Comparison of ENCODE assay signal across 15 mouse cellular contexts in the genomic region with DNA sequence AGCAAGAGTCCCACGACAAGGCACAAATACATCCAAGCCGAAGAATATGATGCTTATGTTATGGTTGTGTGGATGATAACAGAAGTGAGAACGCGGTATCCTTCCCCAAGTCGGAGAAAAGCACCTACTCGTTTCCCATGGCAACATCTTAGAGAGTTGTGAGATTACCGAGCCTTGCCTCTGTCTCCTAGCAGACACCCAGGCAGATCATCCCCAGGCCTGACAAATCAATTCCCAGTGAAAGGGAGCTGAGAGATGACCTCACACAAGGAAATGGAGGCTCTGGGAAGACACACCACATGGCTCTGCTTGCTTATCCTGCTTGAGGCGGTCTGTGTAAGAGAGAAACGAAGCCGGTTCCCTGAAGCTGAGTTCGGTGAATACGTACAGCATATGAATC. TPM values are rescaled to one million over a fixed set of nuclear protein-coding genes. Genes with fewer than 3 reads are reported as not detected.
DNase-seq lines count a peak whose midpoint lies in the region; ATAC-seq lines count a peak whose summit lies in the region.
"Had no signal": no experiment of that assay in that cellular context is flagged by ENCODE, and none has a peak within 500 bp of the region (broad histone marks: within the 10 kb centered on the region; RNA-seq: fewer than 3 reads in every experiment).

No protein-coding gene starts in this region.

- intact Hi-C loops in left cerebral cortex, postnatal 14 days (cut with DNase I): loop anchor here (5.0 kb wide), 5 partner anchors 52 to 327 kb away; a partner anchor contains a TSS
- intact Hi-C loops in left cerebral cortex, postnatal 4 days (cut with DNase I): loop anchor here (5.0 kb wide), 1 partner anchor 117 kb away; no protein-coding TSS in a partner anchor
- intact Hi-C loops in left cerebral cortex, postnatal 36 days (cut with DNase I): no loop called here

- no peak overlapping the region for H3K27ac ChIP-seq in kidney, embryonic 15.5 days
- H3K27ac ChIP-seq: liver, embryonic 15.5 days; midbrain, embryonic 12.5 days had no signal

- H3K4me2 ChIP-seq in kidney, embryonic 15.5 days: no peak overlapping the region
- H3K4me2 ChIP-seq: liver, embryonic 15.5 days; midbrain, embryonic 12.5 days had no signal

- DNase-seq in frontal cortex, postnatal 25 days (ENCODE audit: low spot score in 2 of 2): no peak
- peak; percentile 47 to 83 for DNase-seq in left cerebral cortex, postnatal 14 days (ENCODE audit: low spot score in 2 of 2)
- no peak for DNase-seq in left cerebral cortex, postnatal 4 days
- peak; percentile 23 for DNase-seq in ZHBTc4 (ENCODE audit: low read depth, low spot score)
- DNase-seq in left cerebral cortex, postnatal 36 days (ENCODE audit: low spot score in 2 of 2): peak; percentile 30 to 40
- DNase-seq in adrenal gland, postnatal 36 days: no peak
- DNase-seq: heart, adult 18-20 months; kidney, adult 2 months; lung, postnatal 36 days had no signal

- no peak overlapping the region for H3K4me3 ChIP-seq in kidney, embryonic 15.5 days (replicated peaks)
- H3K4me3 ChIP-seq: liver, embryonic 15.5 days; midbrain, embryonic 12.5 days had no signal

- H3K9ac ChIP-seq in kidney, embryonic 15.5 days: no peak overlapping the region
- H3K9ac ChIP-seq: liver, embryonic 15.5 days; midbrain, embryonic 12.5 days had no signal

- H3K9me3 ChIP-seq in kidney, embryonic 15.5 days (replicated peaks): no peaks in the 10 kb centered on the region
- H3K9me3 ChIP-seq: liver, embryonic 15.5 days; midbrain, embryonic 12.5 days had no signal

- 0 out of 2 replicates have a peak, but pooled peaks cover 6% of the 10 kb centered on the region for H3K36me3 ChIP-seq in kidney, embryonic 15.5 days
- H3K36me3 ChIP-seq: liver, embryonic 15.5 days; midbrain, embryonic 12.5 days had no signal

- ATAC-seq in frontal cortex, adult (ENCODE audit: low TSS enrichment): peak; percentile 20; the same call in 1 of the 2 replicates
- no peak for ATAC-seq in kidney, embryonic 15.5 days (replicated peaks; ENCODE audit: low FRiP score)
- ATAC-seq: hindbrain, embryonic 16.5 days; Patski had no signal

- WGBS in kidney, embryonic 15.5 days: 89% methylated on average over 12 of the region's 12 CpGs

- peaks cover 7% of the 10 kb centered on the region; the same call in 1 of the 2 replicates for H3K27me3 ChIP-seq in kidney, embryonic 15.5 days
- H3K27me3 ChIP-seq: Patski had no signal

- peaks cover 35% of the 10 kb centered on the region for H3K4me1 ChIP-seq in kidney, embryonic 15.5 days

RNA-seq across cellular contexts. Expression of a gene that starts 4.2 kb away (rescaled TPM):
- 10 to 100 TPM; 11.9 to 13.8 TPM for total RNA-seq in left cerebral cortex, postnatal 14 days (2021)
- total RNA-seq in left cerebral cortex, postnatal 4 days (2021): 1 to 10 TPM; 6.5 to 7.0 TPM
- 10 to 100 TPM; 12.7 to 13.9 TPM for total RNA-seq in left cerebral cortex, postnatal 36 days (2021)
- 27.1 and 31.1 TPM in 2 replicates for polyA plus RNA-seq in kidney, embryonic 15.5 days (2015; fragmentation: Nextera tagmentation; extraction: Ambion mirVana)
- total RNA-seq in adrenal gland, postnatal 36 days (2021): 10 to 100 TPM in 1 of 2 experiments, 1 to 10 TPM in 1; 8.2 to 11.1 TPM

RNA-seq across cellular contexts. Expression of a gene that starts 7.7 kb away (rescaled TPM):
- 10 to 100 TPM; 10.9 to 12.4 TPM for total RNA-seq in left cerebral cortex, postnatal 14 days (2021)
- 10 to 100 TPM; 14.9 to 17.4 TPM for total RNA-seq in left cerebral cortex, postnatal 4 days (2021)
- total RNA-seq in left cerebral cortex, postnatal 36 days (2021): 10 to 100 TPM; 14.4 to 15.8 TPM
- polyA plus RNA-seq in kidney, embryonic 15.5 days (2015; fragmentation: Nextera tagmentation; extraction: Ambion mirVana): 70.6 and 76.1 TPM in 2 replicates
- total RNA-seq in adrenal gland, postnatal 36 days (2021): 10 to 100 TPM; 23.5 to 25.9 TPM

Comparison
In these comparisons a context has a peak if more than half of its experiments do, and no peak if none do; other contexts are left out.
1. DNase-seq: peak in left cerebral cortex, postnatal 14 days (2 of 2), ZHBTc4 (single experiment) and left cerebral cortex, postnatal 36 days (2 of 2); none in frontal cortex, postnatal 25 days (0 of 2), left cerebral cortex, postnatal 4 days (single experiment) and adrenal gland, postnatal 36 days (0 of 2).